Mouse (Mus musculus): Measurements from ENCODE around the gene Lce1e. TPM values are rescaled to one million over a fixed set of nuclear protein-coding genes. Genes with fewer than 3 reads are reported as not detected.

The Lce1e gene
- not detected in 2 replicates for polyA plus RNA-seq (2012)

DNA sequence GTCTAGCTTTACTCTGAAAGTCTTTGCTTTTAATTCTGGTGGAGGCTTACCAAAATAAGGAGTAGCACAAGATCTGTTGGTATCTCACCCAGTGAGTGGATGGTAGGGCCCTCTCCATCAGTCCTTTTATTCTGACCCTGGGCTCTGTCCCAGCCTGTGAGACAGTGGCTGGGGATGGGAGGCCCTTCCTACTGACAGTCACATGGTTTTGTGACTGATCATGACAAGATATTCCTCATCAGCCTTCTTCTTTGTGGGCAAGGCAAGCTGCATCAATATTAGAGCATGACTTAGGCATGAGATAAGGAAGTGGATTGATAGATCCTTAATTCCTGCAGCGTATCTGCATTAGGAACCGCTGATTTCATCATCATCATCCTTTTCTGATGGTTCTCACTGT, at the start of gene Lce1e:
Lce1e (minus strand) TSS at position 101 of the 400 bp plus-strand sequence.

GRCm38 (mm10) chr3:92752238-92752637, 43.4 kb upstream of the Lce1e start, which contains the start of gene Lce1g:
Gene Lce1g, minus strand, starts transcription at chr3:92752338.

GRCm38 (mm10) chr3:92738996-92739395, 30.1 kb upstream of the Lce1e start, which contains the start of gene Gm38119:
Gene Gm38119, minus strand, starts transcription at chr3:92739096.

DNA sequence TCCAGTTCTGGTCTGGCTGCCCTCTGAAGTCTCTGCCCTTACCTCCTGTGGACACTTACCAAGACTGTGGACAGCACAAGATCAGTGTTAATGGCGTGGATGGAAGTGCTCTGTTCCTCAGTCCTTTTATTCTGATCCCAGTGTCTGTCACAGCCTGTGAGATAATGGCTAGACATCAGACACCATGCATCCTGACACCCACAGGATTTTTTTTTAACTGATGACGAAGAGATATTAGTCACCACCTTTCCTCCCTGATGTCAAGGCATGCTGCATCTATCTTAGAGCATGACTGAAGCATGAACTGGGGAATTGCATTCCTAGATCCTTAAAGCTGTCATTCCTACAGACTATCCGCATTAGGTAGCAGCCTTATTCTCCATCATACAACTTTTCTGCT, 11.4 kb upstream of the Lce1e start, which contains the start of gene Lce1f:
Lce1f (minus strand) TSS at position 101 of the 400 bp plus-strand sequence.

GRCm38 (mm10) chr3:92687110-92687509, 21.8 kb downstream of the Lce1e start, which contains the start of gene Lce1d:
Gene Lce1d, minus strand, starts transcription at chr3:92687210.

DNA sequence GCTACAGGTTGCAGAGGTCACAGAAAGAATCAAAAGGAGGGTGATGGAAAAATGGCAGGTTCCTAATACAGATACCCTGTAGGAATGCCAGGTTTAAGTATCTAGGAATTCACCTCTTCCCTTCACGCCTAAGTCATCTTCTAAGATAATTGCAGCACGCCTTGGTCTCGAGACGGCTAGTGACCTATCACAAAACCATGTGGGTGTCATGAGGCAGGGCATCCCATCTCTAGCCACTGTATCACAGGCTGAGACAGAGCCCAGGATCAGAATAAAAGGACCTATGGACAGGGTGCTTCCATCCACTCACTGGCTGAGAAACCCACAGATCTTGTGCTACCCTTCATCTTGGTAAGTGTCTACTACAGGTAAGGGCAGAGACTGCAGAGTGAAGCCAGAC, 29.9 kb downstream of the Lce1e start, which contains the start of gene Lce1c:
Lce1c (plus strand) TSS at position 301 of the 400 bp plus-strand sequence.

GRCm38 (mm10) chr3:92670215-92670614, 38.7 kb downstream of the Lce1e start, which contains the start of gene Lce1a2:
Gene Lce1a2, minus strand, starts transcription at chr3:92670315.

Other genes with a start within 250 kb of the Lce1e start
- 0.12 TPM in 1 of 2 replicates, not detected in the other for gene Sprr1a, start 223.2 kb downstream of the Lce1e start, polyA plus RNA-seq (2012)
- not detected in 2 replicates for gene Sprr4, start 208.6 kb downstream of the Lce1e start, polyA plus RNA-seq (2012)
- gene 2310046K23Rik, start 174.6 kb downstream of the Lce1e start, polyA plus RNA-seq (2012): not detected in 2 replicates
- 0.04 TPM in 1 of 2 replicates, not detected in the other for gene Ivl, start 135.3 kb downstream of the Lce1e start, polyA plus RNA-seq (2012)
- gene Smcp, start 120.1 kb downstream of the Lce1e start, polyA plus RNA-seq (2012): 0.07 TPM in 1 of 2 replicates, not detected in the other
- not detected in 2 replicates for gene 2210017I01Rik, start 101.6 kb downstream of the Lce1e start, polyA plus RNA-seq (2012)
- not detected in 2 replicates for gene Lce6a, start 87.4 kb downstream of the Lce1e start, polyA plus RNA-seq (2012)
- gene Lce1a1, start 60.8 kb downstream of the Lce1e start, polyA plus RNA-seq (2012): 0.10 TPM in 1 of 2 replicates, not detected in the other
- gene Lce1b, start 52.1 kb downstream of the Lce1e start, polyA plus RNA-seq (2012): not detected in 2 replicates
- not detected in 2 replicates for gene Lce1a2, start 38.8 kb downstream of the Lce1e start, polyA plus RNA-seq (2012)
- not detected in 2 replicates for gene Lce1c, start 29.8 kb downstream of the Lce1e start, polyA plus RNA-seq (2012)
- not detected in 2 replicates for gene Lce1d, start 21.9 kb downstream of the Lce1e start, polyA plus RNA-seq (2012)
- gene Lce1f, start 11.3 kb upstream of the Lce1e start, polyA plus RNA-seq (2012): not detected in 2 replicates
- not detected in 2 replicates for gene Gm38119, start 30.0 kb upstream of the Lce1e start, polyA plus RNA-seq (2012)
- not detected in 2 replicates for gene Lce1g, start 43.3 kb upstream of the Lce1e start, polyA plus RNA-seq (2012)
- not detected in 2 replicates for gene Lce1h, start 56.0 kb upstream of the Lce1e start, polyA plus RNA-seq (2012)
- gene Lce1i, start 69.8 kb upstream of the Lce1e start, polyA plus RNA-seq (2012): not detected in 2 replicates
- gene Lce1j, start 81.4 kb upstream of the Lce1e start, polyA plus RNA-seq (2012): not detected in 2 replicates
- gene Lce1k, start 98.8 kb upstream of the Lce1e start, polyA plus RNA-seq (2012): not detected in 2 replicates
- gene Kprp, start 118.2 kb upstream of the Lce1e start, polyA plus RNA-seq (2012): not detected in 2 replicates
- not detected in 2 replicates for gene Lce1l, start 142.2 kb upstream of the Lce1e start, polyA plus RNA-seq (2012)
- gene 2310050C09Rik, start 161.1 kb upstream of the Lce1e start, polyA plus RNA-seq (2012): not detected in 2 replicates
- not detected in 2 replicates for gene Lce3a, start 217.2 kb upstream of the Lce1e start, polyA plus RNA-seq (2012)
- gene Lce3b, start 223.9 kb upstream of the Lce1e start, polyA plus RNA-seq (2012): not detected in 2 replicates
- gene Lce3c, start 235.4 kb upstream of the Lce1e start, polyA plus RNA-seq (2012): not detected in 2 replicates
- gene Lce3d, start 248.3 kb upstream of the Lce1e start, polyA plus RNA-seq (2012): not detected in 2 replicates

Measured in megakaryocyte-erythroid progenitor cell, adult 5 weeks (primary cell).